Mouse (Mus musculus): Measurements from ENCODE around the gene Eif1. TPM values are rescaled to one million over a fixed set of nuclear protein-coding genes. Genes with fewer than 3 reads are reported as not detected.
"Not testable (repeated sequence)": the region's sequence is repeated elsewhere in the genome, so short reads cannot be mapped to it uniquely, and the experiment has no call there.

The Eif1 gene
- polyA plus RNA-seq, 1 experiment from 2014 or later = 1,764 TPM

- Histone ChIP-seq H3K4me3 (no peak overlapping the region), H3K36me3 (peaks cover under 1% of the 10 kb centered on the region; the same call in 1 of the 2 replicates), H3K27ac (no peak overlapping the region), H3K9me3 (no peaks in the 10 kb centered on the region), H3K4me2 (no peak overlapping the region), H3K9ac (no peak overlapping the region), H3K4me1 (no peaks in the 10 kb centered on the region; the same call in 1 of the 2 replicates), H3K27me3 (no peaks in the 10 kb centered on the region)
- WGBS = 84% methylated on average over 6 of the region's 6 CpGs
- no peak for ATAC-seq (ENCODE audit: insufficient number of reproducible peaks, low FRiP score, low TSS enrichment, low read depth)
Measured at GRCm38 (mm10) chr11:100327761-100328160, 8.1 kb downstream of the Eif1 start.

GRCm38 (mm10) chr11:100330235-100330634 is 10.6 kb downstream of the Eif1 start:
- no peak overlapping the region for H3K4me3 ChIP-seq
- WGBS = 55% methylated on average over 16 of the region's 16 CpGs
- no peak overlapping the region for H3K27ac ChIP-seq
- no peaks in the 10 kb centered on the region for H3K9me3 ChIP-seq
- no peaks in the 10 kb centered on the region; the same call in 1 of the 2 replicates for H3K4me1 ChIP-seq
- H3K9ac ChIP-seq = no peak overlapping the region
- no peak for ATAC-seq (ENCODE audit: insufficient number of reproducible peaks, low FRiP score, low TSS enrichment, low read depth)
- no peaks in the 10 kb centered on the region for H3K36me3 ChIP-seq
- no peaks in the 10 kb centered on the region for H3K27me3 ChIP-seq
- no peak overlapping the region for H3K4me2 ChIP-seq

- H3K27ac ChIP-seq; H3K4me2 ChIP-seq; H3K9me3 ChIP-seq; H3K4me1 ChIP-seq; H3K27me3 ChIP-seq; H3K36me3 ChIP-seq; H3K4me3 ChIP-seq; H3K9ac ChIP-seq; ATAC-seq (ENCODE audit: insufficient number of reproducible peaks, low FRiP score, low TSS enrichment, low read depth): not testable (repeated sequence)
- 58% methylated on average over 8 of the region's 8 CpGs for WGBS
Measured at GRCm38 (mm10) chr11:100330816-100331375, 11.2 kb downstream of the Eif1 start.

- Histone ChIP-seq H3K4me3 (no peak overlapping the region), H3K9me3 (no peaks in the 10 kb centered on the region), H3K9ac (no peak overlapping the region), H3K36me3 (no peaks in the 10 kb centered on the region), H3K27ac (no peak overlapping the region), H3K27me3 (no peaks in the 10 kb centered on the region), H3K4me1 (no peaks in the 10 kb centered on the region; the same call in 1 of the 2 replicates), H3K4me2 (no peak overlapping the region)
- WGBS = 52% methylated on average over 9 of the region's 9 CpGs
- no peak for ATAC-seq (ENCODE audit: insufficient number of reproducible peaks, low FRiP score, low TSS enrichment, low read depth)
Measured at GRCm38 (mm10) chr11:100332766-100333515, 13.3 kb downstream of the Eif1 start.

GRCm38 (mm10) chr11:100333944-100334457 is 14.3 kb downstream of the Eif1 start, which contains the start of gene Gast:
TSS of gene Gast (plus strand) at chr11:100334407.
- 66% methylated on average over 6 of the region's 6 CpGs for WGBS
- Histone ChIP-seq H3K9me3 (no peaks in the 10 kb centered on the region), H3K4me1 (no peaks in the 10 kb centered on the region; the same call in 1 of the 2 replicates)

GRCm38 (mm10) chr11:100335731-100336130 is 16.0 kb downstream of the Eif1 start:
- Histone ChIP-seq H3K4me1 (no peaks in the 10 kb centered on the region), H3K27ac (no peak overlapping the region), H3K4me2 (no peak overlapping the region), H3K36me3 (no peaks in the 10 kb centered on the region), H3K9me3 (no peaks in the 10 kb centered on the region), H3K9ac (no peak overlapping the region), H3K4me3 (no peak overlapping the region), H3K27me3 (no peaks in the 10 kb centered on the region)
- ATAC-seq (ENCODE audit: insufficient number of reproducible peaks, low FRiP score, low TSS enrichment, low read depth) = no peak
- 47% methylated on average over 3 of the region's 3 CpGs for WGBS

More at GRCm38 (mm10) chr11:100333944-100334457, 14.3 kb downstream of the Eif1 start, which contains the start of gene Gast:
- no peaks in the 10 kb centered on the region for H3K27me3 ChIP-seq
- H3K9ac ChIP-seq = no peak within 1 kb of the TSS
- H3K4me3 ChIP-seq = no peak within 1 kb of the TSS
- no peak for ATAC-seq (ENCODE audit: insufficient number of reproducible peaks, low FRiP score, low TSS enrichment, low read depth)
- H3K36me3 ChIP-seq = no peaks in the 10 kb centered on the region
- H3K27ac ChIP-seq = no peak within 1 kb of the TSS
- no peak within 1 kb of the TSS for H3K4me2 ChIP-seq

- Histone ChIP-seq H3K4me1 (no peaks in the 10 kb centered on the region), H3K9me3 (no peaks in the 10 kb centered on the region), H3K4me3 (no peak overlapping the region), H3K9ac (no peak overlapping the region), H3K27ac (no peak overlapping the region), H3K27me3 (peaks cover 4% of the 10 kb centered on the region; the same call in 1 of the 2 replicates), H3K36me3 (no peaks in the 10 kb centered on the region), H3K4me2 (no peak overlapping the region)
- 87% methylated on average over 10 of the region's 10 CpGs for WGBS
- no peak for ATAC-seq (ENCODE audit: insufficient number of reproducible peaks, low FRiP score, low TSS enrichment, low read depth)
Measured at GRCm38 (mm10) chr11:100344269-100344668, 24.6 kb downstream of the Eif1 start.

- WGBS = 31% methylated on average over 10 of the region's 10 CpGs
- no peak for ATAC-seq (ENCODE audit: insufficient number of reproducible peaks, low FRiP score, low TSS enrichment, low read depth)
- no peak overlapping the region for H3K27ac ChIP-seq
- no peak overlapping the region for H3K4me3 ChIP-seq
- peaks cover 66% of the 10 kb centered on the region for H3K27me3 ChIP-seq
- peaks cover 20% of the 10 kb centered on the region for H3K4me1 ChIP-seq
- no peak overlapping the region for H3K9ac ChIP-seq
- H3K36me3 ChIP-seq = no peaks in the 10 kb centered on the region
- H3K9me3 ChIP-seq = no peaks in the 10 kb centered on the region
- no peak overlapping the region for H3K4me2 ChIP-seq
Measured at GRCm38 (mm10) chr11:100352076-100352857, 32.6 kb downstream of the Eif1 start.

DNA sequence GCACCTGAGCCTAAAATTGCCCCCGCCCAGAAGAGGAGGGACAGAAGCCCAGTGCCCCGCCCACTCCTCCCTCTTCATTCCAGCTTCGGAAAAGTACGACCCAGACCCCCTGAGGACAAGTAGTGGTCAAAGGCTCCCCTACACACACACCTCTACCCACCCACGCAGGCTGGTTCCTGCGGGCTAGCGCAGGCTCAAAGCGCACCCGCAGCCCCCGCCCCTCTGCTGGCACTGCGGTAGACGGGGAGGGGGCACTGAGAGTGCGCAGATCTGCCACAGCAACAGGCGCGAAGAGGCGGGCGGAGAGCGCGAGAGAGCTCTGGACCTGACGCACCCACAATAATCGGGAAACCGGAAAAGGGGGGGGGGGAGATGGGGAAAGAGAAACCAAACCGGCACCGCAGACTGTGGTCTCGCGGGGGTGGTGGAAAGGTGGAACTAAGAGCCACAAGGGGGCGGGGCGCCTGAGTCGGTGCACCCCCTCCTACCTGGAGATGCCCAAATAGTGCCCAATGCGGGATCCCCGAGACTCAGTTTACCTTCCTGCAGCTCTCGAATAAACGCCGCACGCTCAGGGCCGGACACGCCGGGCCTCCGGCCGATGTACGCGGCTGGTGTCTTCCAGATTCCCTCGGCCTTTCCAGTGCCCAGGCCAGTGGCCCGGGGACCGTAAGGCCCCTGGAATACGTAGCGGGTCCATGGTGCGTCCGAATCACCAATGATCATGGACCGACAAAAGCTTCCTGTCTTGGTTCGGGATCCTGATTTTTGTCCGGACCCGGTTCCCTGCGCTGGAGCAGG is 35.7 kb downstream of the Eif1 start:
- H3K9me3 ChIP-seq = no peaks in the 10 kb centered on the region
- H3K4me3 ChIP-seq = peak overlapping the region; percentile 54
- H3K36me3 ChIP-seq = no peaks in the 10 kb centered on the region
- ATAC-seq (ENCODE audit: insufficient number of reproducible peaks, low FRiP score, low TSS enrichment, low read depth) = no peak
- under 1% methylated on average over 49 of the region's 54 CpGs for WGBS
- peak overlapping the region; percentile 99 for H3K4me2 ChIP-seq
- peak overlapping the region; percentile 44 for H3K9ac ChIP-seq
- H3K4me1 ChIP-seq = peaks cover 20% of the 10 kb centered on the region
- no peak overlapping the region for H3K27ac ChIP-seq
- H3K27me3 ChIP-seq = peaks cover 86% of the 10 kb centered on the region

GRCm38 (mm10) chr11:100355972-100356818 is 36.5 kb downstream of the Eif1 start, which contains the start of gene Hap1:
TSS of gene Hap1 (minus strand) at chr11:100356128.
- Histone ChIP-seq H3K4me2 (peak within 1 kb of the TSS; percentile 99), H3K9me3 (no peaks in the 10 kb centered on the region), H3K27ac (no peak within 1 kb of the TSS), H3K4me1 (peaks cover 20% of the 10 kb centered on the region), H3K36me3 (no peaks in the 10 kb centered on the region), H3K4me3 (peak within 1 kb of the TSS; percentile 54), H3K9ac (peak within 1 kb of the TSS; percentile 44), H3K27me3 (peaks cover 86% of the 10 kb centered on the region)
- 2% methylated on average over 49 of the region's 49 CpGs for WGBS
- no peak for ATAC-seq (ENCODE audit: insufficient number of reproducible peaks, low FRiP score, low TSS enrichment, low read depth)

Measured in limb, embryonic 15.5 days (tissue).